Mouse (Mus musculus): ENCODE data around the gene Impdh2.
A peak's percentile ranks its signal among the peaks of the same experiment; 100 is the strongest.

- TF ChIP-seq CTCF (IDR thresholded peaks at IDR 0.05; ENCODE audit: control insufficient read depth, insufficient read depth, low read length) (0 out of 2 replicates have a peak, but pooled peaks have one; percentile 0), POLR2A (IDR thresholded peaks at IDR 0.05; ENCODE audit: borderline replicate concordance, control insufficient read depth, low read depth, low read length) (peak; percentile 97; the same call in 1 of the 2 replicates)
Observed at GRCm38 (mm10) chr9:108516380-108517251, 43.5 kb upstream of the Impdh2 start, which contains the start of gene Qrich1.
